Comparison of ENCODE assay signal across 11 mouse cellular contexts in genomic region chr9:103708514-103709173, GRCm38 (mm10). TPM values are rescaled to one million over a fixed set of nuclear protein-coding genes. Genes with fewer than 3 reads are reported as not detected.
DNase-seq lines count a peak whose midpoint lies in the region; ATAC-seq lines count a peak whose summit lies in the region.
"Had no signal": no experiment of that assay in that cellular context is flagged by ENCODE, and none has a peak within 500 bp of the region (broad histone marks: within the 10 kb centered on the region; RNA-seq: fewer than 3 reads in every experiment).

No protein-coding gene starts in this region.

- intact Hi-C loops in heart, postnatal 36 days (cut with DNase I), result no loop called here

- ATAC-seq in granulocyte monocyte progenitor cell, adult 5-6 weeks (replicated peaks; ENCODE audit: poor library complexity, severe bottlenecking), result peak; percentile 98
- no peak for ATAC-seq in megakaryocyte-erythroid progenitor cell, adult 5-6 weeks (replicated peaks; ENCODE audit: low FRiP score, low TSS enrichment, poor library complexity, severe bottlenecking)
- ATAC-seq: intestine, embryonic 16.5 days had no signal

- DNase-seq in heart, adult 11 months, result peak; percentile 80
- DNase-seq in heart, postnatal 36 days, result no peak
- DNase-seq in 416B (ENCODE audit: low read depth), result peak; percentile 27
- peak; percentile 7 for DNase-seq in skeletal muscle tissue, adult 2 months (ENCODE audit: low read depth, low spot score)
- DNase-seq in ovary, postnatal 14 days (ENCODE audit: low spot score), result no peak
- no peak for DNase-seq in adrenal gland, postnatal 10 days
- DNase-seq: cerebellum, adult 11 months; liver, embryonic 13.5 days had no signal

RNA-seq across cellular contexts. Expression of gene Tmem108, which starts 53.0 kb away (rescaled TPM):
- total RNA-seq in heart, postnatal 36 days (2021), result 1 to 10 TPM; 3.7 to 5.7 TPM
- 0.58 and 0.77 TPM in 2 replicates for total RNA-seq in granulocyte monocyte progenitor cell, adult 5-6 weeks (2014; fragmentation: Nextera tagmentation)
- total RNA-seq in granulocyte monocyte progenitor cell, adult 5-6 weeks (2017), result 0.13 and 0.15 TPM in 2 replicates
- total RNA-seq in adrenal gland, postnatal 10 days (2021), result 1 to 10 TPM; 4.1 to 5.9 TPM
- 0.74 and 1.3 TPM in 2 replicates for total RNA-seq in megakaryocyte-erythroid progenitor cell, adult 5-6 weeks (2014; fragmentation: Nextera tagmentation)
- total RNA-seq in megakaryocyte-erythroid progenitor cell, adult 5-6 weeks (2017), result 0.38 TPM in 1 of 2 replicates, not detected in the other

Comparison
In these comparisons a context has a peak if more than half of its experiments do, and no peak if none do; other contexts are left out.
1. DNase-seq: peak in heart, adult 11 months (single experiment), 416B (single experiment) and skeletal muscle tissue, adult 2 months (single experiment); none in heart, postnatal 36 days (0 of 2), ovary, postnatal 14 days (single experiment) and adrenal gland, postnatal 10 days (single experiment).